In genomic region chr2:33444862-33445261, GRCm38 (mm10) we compare ENCODE assay signal across 17 mouse cellular contexts. TPM values are rescaled to one million over a fixed set of nuclear protein-coding genes. Genes with fewer than 3 reads are reported as not detected.
A peak's percentile ranks its signal among the peaks of the same experiment; 100 is the strongest.
DNase-seq lines count a peak whose midpoint lies in the region; ATAC-seq and TF ChIP-seq lines count a peak whose summit lies in the region.
"Had no signal": no experiment of that assay in that cellular context is flagged by ENCODE, and none has a peak within 500 bp of the region (broad histone marks: within the 10 kb centered on the region; RNA-seq: fewer than 3 reads in every experiment).

No protein-coding gene starts in this region.

- H3K4me1 ChIP-seq in heart, embryonic 13.5 days: peaks cover 23% of the 10 kb centered on the region
- peaks cover 18% of the 10 kb centered on the region for H3K4me1 ChIP-seq in limb, embryonic 15.5 days
- H3K4me1 ChIP-seq in limb, embryonic 10.5 days: peaks cover 14% of the 10 kb centered on the region
- H3K4me1 ChIP-seq in ES-E14 (ENCODE audit: control insufficient read depth in 2 of 2, insufficient read depth in 2 of 2, low read length in 2 of 2, poor library complexity in 1 of 2): peaks cover 24 to 36% of the 10 kb centered on the region in 2 experiments
- H3K4me1 ChIP-seq in stomach, postnatal 0 days (replicated peaks; ENCODE audit: control insufficient read depth, insufficient read depth): 0 out of 2 replicates have a peak, but pooled peaks cover 2% of the 10 kb centered on the region
- H3K4me1 ChIP-seq in cerebellum, adult 2 months (ENCODE audit: control insufficient read depth, insufficient read depth, low read length): peaks cover 3% of the 10 kb centered on the region; the same call in 1 of the 2 replicates

- no peak overlapping the region for H3K9ac ChIP-seq in heart, embryonic 13.5 days
- H3K9ac ChIP-seq in limb, embryonic 15.5 days: no peak overlapping the region
- H3K9ac ChIP-seq in ES-E14 (ENCODE audit: insufficient read depth, low read depth, low read length, poor library complexity, severe bottlenecking): no peak overlapping the region
- no peak overlapping the region for H3K9ac ChIP-seq in stomach, postnatal 0 days (ENCODE audit: low read length)
- H3K9ac ChIP-seq: forebrain, embryonic 12.5 days; hindbrain, embryonic 15.5 days; limb, embryonic 13.5 days; midbrain, embryonic 15.5 days had no signal

- no peak for TF ChIP-seq CTCF in stomach, postnatal 0 days (IDR thresholded peaks at IDR 0.05; ENCODE audit: low read depth)
- no peak for TF ChIP-seq CTCF in cerebellum, adult 2 months (IDR thresholded peaks at IDR 0.05; ENCODE audit: borderline replicate concordance, insufficient read depth, low read depth, low read length)

- no peaks in the 10 kb centered on the region for H3K27me3 ChIP-seq in heart, embryonic 13.5 days (replicated peaks)
- H3K27me3 ChIP-seq in limb, embryonic 15.5 days: 0 out of 2 replicates have a peak, but pooled peaks cover under 1% of the 10 kb centered on the region
- H3K27me3 ChIP-seq in limb, embryonic 10.5 days (ENCODE audit: low read depth, poor library complexity, severe bottlenecking): 0 out of 2 replicates have a peak, but pooled peaks cover 2% of the 10 kb centered on the region
- no peaks in the 10 kb centered on the region for H3K27me3 ChIP-seq in stomach, postnatal 0 days (ENCODE audit: control insufficient read depth, insufficient read depth, low read length)
- H3K27me3 ChIP-seq in cerebellum, adult 2 months (ENCODE audit: control insufficient read depth, insufficient read depth, low read length): no peaks in the 10 kb centered on the region
- H3K27me3 ChIP-seq: forebrain, embryonic 12.5 days; hindbrain, embryonic 15.5 days; limb, embryonic 13.5 days; midbrain, embryonic 15.5 days; Patski had no signal

- TF ChIP-seq EP300 in stomach, postnatal 0 days (optimal IDR thresholded peaks at IDR 0.05): no peak

- TF ChIP-seq POLR2A in cerebellum, adult 2 months (IDR thresholded peaks at IDR 0.05; ENCODE audit: borderline replicate concordance, insufficient read depth, low read length): no peak

- peak overlapping the region; percentile 75 for H3K27ac ChIP-seq in heart, embryonic 13.5 days (replicated peaks)
- 0 out of 2 replicates have a peak overlapping the region, but pooled peaks have one; percentile 47 for H3K27ac ChIP-seq in limb, embryonic 15.5 days
- no peak overlapping the region for H3K27ac ChIP-seq in limb, embryonic 10.5 days
- peak overlapping the region; percentile 73; the same call in 1 of the 2 replicates for H3K27ac ChIP-seq in ES-E14 (ENCODE audit: insufficient read depth, low read depth, low read length, poor library complexity, severe bottlenecking)
- H3K27ac ChIP-seq in stomach, postnatal 0 days (replicated peaks): peak overlapping the region; percentile 30; the same call in 1 of the 2 replicates
- no peak overlapping the region for H3K27ac ChIP-seq in cerebellum, adult 2 months (ENCODE audit: insufficient read depth, low read length)
- H3K27ac ChIP-seq: forebrain, embryonic 12.5 days; hindbrain, embryonic 15.5 days; limb, embryonic 13.5 days; midbrain, embryonic 15.5 days had no signal

- no peak overlapping the region for H3K4me3 ChIP-seq in heart, embryonic 13.5 days
- no peak overlapping the region for H3K4me3 ChIP-seq in limb, embryonic 15.5 days
- H3K4me3 ChIP-seq in limb, embryonic 10.5 days: no peak overlapping the region
- H3K4me3 ChIP-seq in ES-E14 (ENCODE audit: insufficient read depth in 1 of 2, low read depth in 1 of 2, low read length in 2 of 2, poor library complexity in 1 of 2, severe bottlenecking in 1 of 2): no peak overlapping the region
- no peak overlapping the region for H3K4me3 ChIP-seq in stomach, postnatal 0 days (ENCODE audit: low read depth, low read length)
- H3K4me3 ChIP-seq in cerebellum, adult 2 months (replicated peaks; ENCODE audit: insufficient read depth, low read depth, low read length): no peak overlapping the region
- H3K4me3 ChIP-seq: forebrain, embryonic 12.5 days; hindbrain, embryonic 15.5 days; limb, embryonic 13.5 days; midbrain, embryonic 15.5 days had no signal

- in situ Hi-C loops in ES-E14 (cut with MboI; ENCODE audit: low sequenced_read_pairs in 2 of 2, unreplicated experiment in 2 of 2): no loop called here

- no peaks in the 10 kb centered on the region for H3K9me3 ChIP-seq in heart, embryonic 13.5 days
- no peaks in the 10 kb centered on the region for H3K9me3 ChIP-seq in limb, embryonic 15.5 days
- H3K9me3 ChIP-seq in limb, embryonic 10.5 days (replicated peaks): no peaks in the 10 kb centered on the region
- no peaks in the 10 kb centered on the region for H3K9me3 ChIP-seq in ES-E14 (ENCODE audit: control insufficient read depth, insufficient read depth, low read depth, low read length)
- no peaks in the 10 kb centered on the region for H3K9me3 ChIP-seq in stomach, postnatal 0 days (ENCODE audit: control insufficient read depth, low read length)
- H3K9me3 ChIP-seq: forebrain, embryonic 12.5 days; hindbrain, embryonic 15.5 days; limb, embryonic 13.5 days; midbrain, embryonic 15.5 days had no signal

- no peak for ATAC-seq in heart, embryonic 13.5 days (ENCODE audit: extremely low read depth, insufficient number of reproducible peaks, low FRiP score, low TSS enrichment)
- no peak for ATAC-seq in limb, embryonic 15.5 days (ENCODE audit: insufficient number of reproducible peaks, low FRiP score, low TSS enrichment, low read depth)
- ATAC-seq in stomach, postnatal 0 days (ENCODE audit: low FRiP score, low TSS enrichment): no peak
- ATAC-seq: midbrain, embryonic 15.5 days had no signal

- H3K36me3 ChIP-seq in heart, embryonic 13.5 days: peaks cover 20% of the 10 kb centered on the region
- peaks cover 9% of the 10 kb centered on the region; the same call in 1 of the 2 replicates for H3K36me3 ChIP-seq in limb, embryonic 15.5 days
- peaks cover 20% of the 10 kb centered on the region for H3K36me3 ChIP-seq in limb, embryonic 10.5 days
- H3K36me3 ChIP-seq in ES-E14 (ENCODE audit: control insufficient read depth, insufficient read depth, low read length, poor library complexity, severe bottlenecking): peaks cover 9% of the 10 kb centered on the region; the same call in 1 of the 2 replicates
- H3K36me3 ChIP-seq in stomach, postnatal 0 days (ENCODE audit: control insufficient read depth, insufficient read depth, low read length): peaks cover 2% of the 10 kb centered on the region

- H3K4me2 ChIP-seq in heart, embryonic 13.5 days: no peak overlapping the region
- H3K4me2 ChIP-seq in limb, embryonic 15.5 days: no peak overlapping the region
- no peak overlapping the region for H3K4me2 ChIP-seq in stomach, postnatal 0 days (replicated peaks; ENCODE audit: low read depth)
- H3K4me2 ChIP-seq: forebrain, embryonic 12.5 days; heart, embryonic 11.5 days; hindbrain, embryonic 15.5 days; limb, embryonic 13.5 days; midbrain, embryonic 15.5 days had no signal

- no peak for DNase-seq in heart, adult 8-10 months (ENCODE audit: low spot score)
- no peak for DNase-seq in limb, embryonic 10.5 days (ENCODE audit: low spot score)
- no peak for DNase-seq in ES-E14 (ENCODE audit: low read depth, low spot score)
- DNase-seq in stomach, postnatal 0 days (ENCODE audit: low spot score): no peak
- DNase-seq in cerebellum, adult 2 months: no peak
- DNase-seq: B cell, adult 2 months; spleen, adult 18-20 months; thymus, adult 18-20 months; thymus, postnatal 4 days had no signal

TF ChIP-seq in ES-E14, 5 proteins besides CTCF, POLR2A, EP300 and RAD21:
- no peak for TF ChIP-seq CHD2 (IDR thresholded peaks at IDR 0.05; ENCODE audit: low read depth, low read length)
- TF ChIP-seq MAFK (IDR thresholded peaks at IDR 0.05; ENCODE audit: insufficient read depth, low read depth, low read length): no peak
- TF ChIP-seq ZC3H11A (IDR thresholded peaks at IDR 0.05; ENCODE audit: borderline replicate concordance, low read depth, low read length): no peak
- TF ChIP-seq HCFC1 (IDR thresholded peaks at IDR 0.05; ENCODE audit: borderline replicate concordance, insufficient read depth, low read length): no peak
- peak; percentile 81 for TF ChIP-seq ZNF384 (IDR thresholded peaks at IDR 0.05; ENCODE audit: low read depth, low read length)

RNA-seq across cellular contexts. Expression of gene Zbtb34, which starts 13.7 kb away (rescaled TPM):
- polyA plus RNA-seq in heart, embryonic 13.5 days (2015; fragmentation: Nextera tagmentation; extraction: Ambion mirVana): 3.5 TPM in 2 replicates
- total RNA-seq in heart, adult 8-10 months (2022): 1 to 10 TPM; 5.6 to 6.9 (median 6.5) TPM
- polyA plus RNA-seq in limb, embryonic 15.5 days (2015; fragmentation: Nextera tagmentation; extraction: Ambion mirVana): 6.5 and 7.1 TPM in 2 replicates
- polyA plus RNA-seq in limb, embryonic 10.5 days (2016; fragmentation: Nextera tagmentation; extraction: Ambion mirVana): 7.1 and 8.6 TPM in 2 replicates
- 13.4 and 16.5 TPM in 2 replicates for total RNA-seq in ES-E14 (2012; rRNA removed)
- 2.6 and 3.3 TPM in 2 replicates for polyA plus RNA-seq in stomach, postnatal 0 days (2015; fragmentation: Nextera tagmentation; extraction: Ambion mirVana)
- polyA plus RNA-seq in cerebellum, adult 2 months (2012; rRNA removed): 9.9 and 11.0 TPM in 2 replicates

RNA-seq across cellular contexts. Expression of gene Zbtb43, which starts 23.5 kb away (rescaled TPM):
- 10.3 and 10.5 TPM in 2 replicates for polyA plus RNA-seq in heart, embryonic 13.5 days (2015; fragmentation: Nextera tagmentation; extraction: Ambion mirVana)
- 10 to 100 TPM; 17.0 to 19.1 (median 17.5) TPM for total RNA-seq in heart, adult 8-10 months (2022)
- 17.3 and 19.0 TPM in 2 replicates for polyA plus RNA-seq in limb, embryonic 15.5 days (2015; fragmentation: Nextera tagmentation; extraction: Ambion mirVana)
- polyA plus RNA-seq in limb, embryonic 10.5 days (2016; fragmentation: Nextera tagmentation; extraction: Ambion mirVana): 19.3 and 19.9 TPM in 2 replicates
- 31.3 and 32.0 TPM in 2 replicates for total RNA-seq in ES-E14 (2012; rRNA removed)
- polyA plus RNA-seq in stomach, postnatal 0 days (2015; fragmentation: Nextera tagmentation; extraction: Ambion mirVana): 9.6 and 12.9 TPM in 2 replicates
- polyA plus RNA-seq in cerebellum, adult 2 months (2012; rRNA removed): 17.8 and 20.3 TPM in 2 replicates

Comparison
In these comparisons a context has a peak if more than half of its experiments do, and no peak if none do; other contexts are left out.
1. H3K27ac ChIP-seq: peak in heart, embryonic 13.5 days (single experiment), limb, embryonic 15.5 days (single experiment), ES-E14 (single experiment) and stomach, postnatal 0 days (single experiment); none in limb, embryonic 10.5 days (single experiment) and cerebellum, adult 2 months (single experiment).